Mouse (Mus musculus): ENCODE data around the gene Mical1. TPM values are rescaled to one million over a fixed set of nuclear protein-coding genes. Genes with fewer than 3 reads are reported as not detected.
"Not testable (repeated sequence)": the region's sequence is repeated elsewhere in the genome, so short reads cannot be mapped to it uniquely, and the experiment has no call there.

The Mical1 gene
- polyA plus RNA-seq, 1 experiment from 2014 or later, result 35.9 TPM

GRCm38 (mm10) chr10:41505446-41505845, 29.3 kb downstream of the Mical1 start:
- not testable (repeated sequence) for H3K4me2 ChIP-seq; H3K9me3 ChIP-seq (replicated peaks); H3K9ac ChIP-seq; H3K27me3 ChIP-seq; H3K4me1 ChIP-seq; H3K27ac ChIP-seq; H3K4me3 ChIP-seq; H3K36me3 ChIP-seq (ENCODE audit: poor library complexity, severe bottlenecking)
- peak; percentile 72; the same call in 1 of the 2 replicates for ATAC-seq
- 5% methylated on average over 3 of the region's 3 CpGs for WGBS

- Histone ChIP-seq H3K27me3 (no peaks in the 10 kb centered on the region), H3K4me3 (no peak overlapping the region), H3K9ac (no peak overlapping the region), H3K27ac (no peak overlapping the region), H3K4me1 (peaks cover 5% of the 10 kb centered on the region; the same call in 1 of the 2 replicates), H3K4me2 (no peak overlapping the region), H3K36me3 (ENCODE audit: poor library complexity, severe bottlenecking) (no peaks in the 10 kb centered on the region), H3K9me3 (replicated peaks) (no peaks in the 10 kb centered on the region)
- WGBS, result 33% methylated on average over 2 of the region's 2 CpGs
- no peak for ATAC-seq
These were observed 33.0 kb downstream of the Mical1 start for GRCm38 (mm10) chr10:41509160-41509559.

DNA sequence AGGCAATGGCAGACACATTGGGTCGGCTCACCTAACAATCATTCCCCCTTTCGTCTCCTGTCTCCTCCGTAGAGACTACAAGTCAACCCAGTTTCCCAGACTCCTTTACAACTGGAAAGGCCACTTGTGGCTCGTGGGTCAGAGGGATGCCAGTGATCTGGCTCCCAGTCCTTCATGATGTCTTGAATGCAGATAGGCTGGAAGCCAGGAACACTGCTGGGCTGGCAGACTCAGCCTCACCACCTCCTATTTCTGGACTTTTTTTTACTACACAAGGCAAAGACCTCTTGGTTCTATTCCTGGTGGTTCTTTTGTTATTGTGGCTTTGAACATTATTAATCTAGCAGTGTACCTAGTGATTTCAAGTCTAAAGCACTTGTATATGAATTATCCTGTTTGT, 38.2 kb downstream of the Mical1 start:
- Histone ChIP-seq H3K9me3 (replicated peaks) (no peaks in the 10 kb centered on the region), H3K27me3 (no peaks in the 10 kb centered on the region), H3K36me3 (ENCODE audit: poor library complexity, severe bottlenecking) (no peaks in the 10 kb centered on the region), H3K4me3 (no peak overlapping the region), H3K4me2 (no peak overlapping the region), H3K27ac (no peak overlapping the region), H3K9ac (no peak overlapping the region), H3K4me1 (no peaks in the 10 kb centered on the region)
- no peak for ATAC-seq
- 74% methylated on average over 4 of the region's 4 CpGs for WGBS

DNA sequence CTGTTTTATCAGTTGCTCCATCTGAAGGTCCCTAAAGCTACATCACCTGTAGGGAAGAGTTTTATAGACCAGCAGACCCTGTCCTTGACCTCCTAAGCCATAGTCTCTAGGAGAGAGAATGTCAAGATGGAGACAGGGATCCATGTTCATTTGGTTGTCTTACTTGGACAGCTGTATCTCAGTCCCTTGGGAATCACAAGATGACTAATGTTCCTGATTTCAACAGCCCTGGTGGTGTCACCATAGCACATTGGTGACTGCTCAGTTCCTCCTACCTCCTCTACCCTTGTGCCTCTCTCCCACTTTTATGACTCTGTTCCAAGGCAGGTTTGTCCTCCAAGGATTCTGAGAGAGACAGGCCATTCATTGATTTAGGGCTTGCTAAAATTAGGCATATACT, 38.8 kb downstream of the Mical1 start:
- H3K9me3 ChIP-seq (replicated peaks), result no peaks in the 10 kb centered on the region
- no peak overlapping the region for H3K4me2 ChIP-seq
- ATAC-seq, result no peak
- no peak overlapping the region for H3K9ac ChIP-seq
- no peaks in the 10 kb centered on the region for H3K36me3 ChIP-seq (ENCODE audit: poor library complexity, severe bottlenecking)
- H3K4me3 ChIP-seq, result no peak overlapping the region
- H3K27me3 ChIP-seq, result no peaks in the 10 kb centered on the region
- no peak overlapping the region for H3K27ac ChIP-seq
- no peaks in the 10 kb centered on the region for H3K4me1 ChIP-seq

DNA sequence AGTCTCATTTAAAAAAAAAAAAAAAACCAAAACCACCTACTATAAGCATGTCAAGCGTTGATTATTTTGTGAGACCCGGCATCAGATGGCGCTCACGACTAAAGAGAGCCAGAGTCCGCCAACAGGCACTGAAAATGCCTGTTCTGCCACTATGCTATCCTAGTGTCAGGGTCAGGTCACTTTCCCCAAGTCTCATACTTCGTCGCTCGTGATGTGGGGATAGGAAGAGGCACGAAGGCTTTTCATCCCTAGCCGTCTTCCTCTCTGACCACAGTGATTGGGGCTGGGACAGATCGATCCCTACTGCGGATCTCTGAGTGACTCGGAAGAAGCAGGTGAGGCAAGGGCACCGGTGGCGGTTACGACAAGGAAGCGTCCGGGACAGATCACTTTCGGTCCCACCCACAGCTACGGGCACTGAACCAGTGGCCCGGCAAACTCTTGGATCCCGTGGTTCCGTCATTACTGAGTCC, 42.4 kb downstream of the Mical1 start:
- ATAC-seq, result peak; percentile 67
- H3K9ac ChIP-seq, result peak overlapping the region; percentile 87
- WGBS, result under 1% methylated on average over 23 of the region's 23 CpGs
- no peaks in the 10 kb centered on the region for H3K27me3 ChIP-seq
- peaks cover 5% of the 10 kb centered on the region for H3K36me3 ChIP-seq (ENCODE audit: poor library complexity, severe bottlenecking)
- H3K27ac ChIP-seq, result peak overlapping the region; percentile 97
- peak overlapping the region; percentile 73 for H3K4me3 ChIP-seq
- H3K4me1 ChIP-seq, result peaks cover 28% of the 10 kb centered on the region
- peak overlapping the region; percentile 82 for H3K4me2 ChIP-seq
- no peaks in the 10 kb centered on the region for H3K9me3 ChIP-seq (replicated peaks)

DNA sequence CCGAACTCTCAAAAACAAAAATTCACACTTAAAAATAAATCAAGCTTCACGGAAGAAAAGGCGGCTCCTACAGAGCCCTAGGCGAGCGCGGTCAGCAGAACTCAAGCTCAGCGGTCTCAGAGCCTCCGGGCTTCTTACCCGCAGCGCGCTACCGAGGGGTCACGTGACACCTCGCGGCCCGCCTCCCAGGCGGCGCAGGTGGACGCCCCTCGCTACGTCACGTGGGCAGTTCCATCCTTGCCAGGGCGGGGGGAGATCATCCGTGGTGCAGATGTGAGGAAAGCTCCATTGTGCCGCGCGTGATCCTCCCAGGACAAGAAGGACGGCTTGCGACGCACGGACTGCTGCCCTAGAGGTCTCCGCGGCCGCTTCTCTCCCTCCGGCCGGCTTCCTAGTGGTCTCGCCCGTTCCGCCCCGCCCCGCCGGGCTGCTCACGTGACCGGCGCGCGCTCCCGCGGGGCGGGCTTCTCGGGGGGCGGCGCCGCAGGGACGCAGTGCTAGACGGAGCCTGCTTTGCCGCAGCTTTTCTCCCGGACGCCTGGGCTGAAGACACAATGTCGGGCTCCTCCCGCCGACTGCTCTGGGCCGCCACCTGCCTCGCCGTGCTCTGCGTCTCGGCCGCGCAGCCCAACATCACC, 43.0 kb downstream of the Mical1 start, which contains the start of gene Cd164:
Gene Cd164 (plus strand): TSS at position 434 of the 638 bp plus-strand sequence.
- WGBS, result under 1% methylated on average over 66 of the region's 69 CpGs
- H3K27me3 ChIP-seq, result no peaks in the 10 kb centered on the region
- peak; percentile 96 for ATAC-seq
- H3K36me3 ChIP-seq (ENCODE audit: poor library complexity, severe bottlenecking), result peaks cover 11% of the 10 kb centered on the region
- peak within 1 kb of the TSS; percentile 73 for H3K4me3 ChIP-seq
- peak within 1 kb of the TSS; percentile 97 for H3K27ac ChIP-seq
- H3K9ac ChIP-seq, result peak within 1 kb of the TSS; percentile 87
- H3K4me1 ChIP-seq, result peaks cover 31% of the 10 kb centered on the region
- peak within 1 kb of the TSS; percentile 82 for H3K4me2 ChIP-seq
- H3K9me3 ChIP-seq (replicated peaks), result no peaks in the 10 kb centered on the region

DNA sequence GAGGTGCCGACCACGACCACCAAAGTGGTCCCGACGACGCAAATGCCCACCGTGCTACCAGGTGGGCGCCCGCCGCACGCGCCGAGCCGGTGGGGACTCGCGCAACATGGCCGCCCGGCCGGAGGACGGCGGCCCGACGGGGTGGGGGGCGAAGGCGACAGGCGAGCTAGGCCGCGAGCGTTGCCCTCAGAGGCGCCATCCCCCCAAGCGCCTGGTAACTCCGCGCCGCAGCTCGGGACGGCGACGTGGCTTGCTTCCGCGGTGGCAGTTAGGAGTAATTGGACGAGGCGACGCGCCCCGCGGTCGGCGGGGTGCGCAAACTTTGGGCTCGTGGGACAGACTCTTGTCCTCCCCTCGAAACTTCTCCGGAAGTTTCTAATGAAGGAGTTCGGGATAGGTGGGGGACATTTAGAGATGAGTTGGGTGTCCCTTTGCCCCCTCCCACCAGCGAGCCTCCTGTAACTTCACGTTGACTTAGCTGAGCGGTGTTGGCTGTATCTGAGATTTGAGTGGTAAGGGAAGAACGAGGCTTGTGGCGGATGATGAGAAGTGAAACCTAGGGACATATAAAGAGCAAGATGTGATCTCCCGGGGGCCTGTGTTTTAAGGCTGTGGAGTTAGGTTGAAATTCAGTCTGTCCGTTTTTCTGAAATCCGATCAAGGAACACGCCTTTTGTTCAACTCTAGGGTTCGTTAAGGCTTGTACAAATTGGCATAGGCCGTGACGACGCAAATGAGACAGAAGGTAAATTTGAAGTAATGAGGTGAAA, 43.7 kb downstream of the Mical1 start:
- Histone ChIP-seq H3K4me3 (peak overlapping the region; percentile 73), H3K4me2 (peak overlapping the region; percentile 82), H3K36me3 (ENCODE audit: poor library complexity, severe bottlenecking) (peaks cover 17% of the 10 kb centered on the region), H3K9ac (peak overlapping the region; percentile 87), H3K27me3 (no peaks in the 10 kb centered on the region), H3K4me1 (peaks cover 31% of the 10 kb centered on the region), H3K9me3 (replicated peaks) (no peaks in the 10 kb centered on the region), H3K27ac (peak overlapping the region; percentile 97)
- ATAC-seq, result no peak; the same call in 1 of the 2 replicates
- under 1% methylated on average over 65 of the region's 65 CpGs for WGBS

GRCm38 (mm10) chr10:41520410-41520673, 44.2 kb downstream of the Mical1 start:
- 5% methylated on average over 5 of the region's 5 CpGs for WGBS
- peak overlapping the region; percentile 82 for H3K4me2 ChIP-seq
- peaks cover 20% of the 10 kb centered on the region for H3K36me3 ChIP-seq (ENCODE audit: poor library complexity, severe bottlenecking)
- peak overlapping the region; percentile 87 for H3K9ac ChIP-seq
- no peak for ATAC-seq
- H3K27ac ChIP-seq, result no peak overlapping the region
- no peaks in the 10 kb centered on the region for H3K27me3 ChIP-seq
- peak overlapping the region; percentile 73 for H3K4me3 ChIP-seq
- no peaks in the 10 kb centered on the region for H3K9me3 ChIP-seq (replicated peaks)
- H3K4me1 ChIP-seq, result peaks cover 33% of the 10 kb centered on the region

- 86% methylated on average over 3 of the region's 3 CpGs for WGBS
These were observed 47.3 kb downstream of the Mical1 start for GRCm38 (mm10) chr10:41523386-41523785.

GRCm38 (mm10) chr10:41525696-41526095, 49.6 kb downstream of the Mical1 start:
- H3K36me3 ChIP-seq (ENCODE audit: poor library complexity, severe bottlenecking), result peaks cover 60% of the 10 kb centered on the region
- no peak for ATAC-seq
- peaks cover 32% of the 10 kb centered on the region for H3K4me1 ChIP-seq
- H3K9ac ChIP-seq, result no peak overlapping the region
- no peak overlapping the region for H3K4me3 ChIP-seq
- WGBS, result 57% methylated on average over 1 of the region's 1 CpGs
- H3K9me3 ChIP-seq (replicated peaks), result no peaks in the 10 kb centered on the region
- H3K27me3 ChIP-seq, result no peaks in the 10 kb centered on the region
- H3K4me2 ChIP-seq, result no peak overlapping the region
- no peak overlapping the region for H3K27ac ChIP-seq

More at GRCm38 (mm10) chr10:41523386-41523785, 47.3 kb downstream of the Mical1 start:
- H3K27ac ChIP-seq, result no peak overlapping the region
- H3K36me3 ChIP-seq (ENCODE audit: poor library complexity, severe bottlenecking), result peaks cover 39% of the 10 kb centered on the region
- H3K4me2 ChIP-seq, result no peak overlapping the region
- ATAC-seq, result no peak
- no peak overlapping the region for H3K9ac ChIP-seq
- H3K9me3 ChIP-seq (replicated peaks), result no peaks in the 10 kb centered on the region
- H3K27me3 ChIP-seq, result no peaks in the 10 kb centered on the region
- no peak overlapping the region for H3K4me3 ChIP-seq
- H3K4me1 ChIP-seq, result peaks cover 35% of the 10 kb centered on the region

GRCm38 (mm10) chr10:41529972-41530371, 53.9 kb downstream of the Mical1 start:
- H3K27me3 ChIP-seq, result no peaks in the 10 kb centered on the region
- no peak for ATAC-seq
- H3K4me1 ChIP-seq, result 0 out of 2 replicates have a peak, but pooled peaks cover 4% of the 10 kb centered on the region
- no peak overlapping the region for H3K4me2 ChIP-seq
- no peaks in the 10 kb centered on the region for H3K9me3 ChIP-seq (replicated peaks)
- H3K9ac ChIP-seq, result no peak overlapping the region
- peaks cover 78% of the 10 kb centered on the region for H3K36me3 ChIP-seq (ENCODE audit: poor library complexity, severe bottlenecking)
- 91% methylated on average over 5 of the region's 5 CpGs for WGBS
- no peak overlapping the region for H3K4me3 ChIP-seq
- H3K27ac ChIP-seq, result no peak overlapping the region

- peaks cover 64% of the 10 kb centered on the region for H3K36me3 ChIP-seq (ENCODE audit: poor library complexity, severe bottlenecking)
- no peaks in the 10 kb centered on the region for H3K9me3 ChIP-seq (replicated peaks)
- H3K27ac ChIP-seq, result no peak overlapping the region
- no peak for ATAC-seq
- H3K27me3 ChIP-seq, result no peaks in the 10 kb centered on the region
- H3K9ac ChIP-seq, result no peak overlapping the region
- H3K4me2 ChIP-seq, result no peak overlapping the region
- H3K4me1 ChIP-seq, result no peaks in the 10 kb centered on the region
- no peak overlapping the region for H3K4me3 ChIP-seq
- 94% methylated on average over 2 of the region's 2 CpGs for WGBS
These were observed 59.9 kb downstream of the Mical1 start for GRCm38 (mm10) chr10:41535991-41536390.

Measured in forebrain, embryonic 13.5 days (tissue).